Comparison of ENCODE assay signal across 8 mouse cellular contexts in the genomic region with DNA sequence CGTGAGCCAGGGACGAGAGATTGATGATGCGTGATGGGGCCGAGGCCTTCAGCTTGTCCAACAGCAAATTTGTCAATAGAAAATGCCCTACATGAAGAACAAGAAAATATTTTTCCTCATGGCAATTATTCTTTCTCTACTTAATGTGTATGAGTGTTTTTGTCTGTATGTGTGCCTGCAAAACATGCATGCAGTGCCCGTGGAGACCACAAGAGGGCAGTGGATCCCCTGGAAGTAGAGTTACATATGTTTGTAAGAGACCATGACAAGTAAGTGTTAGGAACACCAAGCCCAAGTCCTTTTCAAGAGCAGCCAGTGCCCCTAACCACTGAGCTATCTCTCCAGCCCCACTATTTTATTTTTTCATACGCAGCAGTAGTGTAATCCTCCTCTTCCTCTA. TPM values are rescaled to one million over a fixed set of nuclear protein-coding genes. Genes with fewer than 3 reads are reported as not detected.
A peak's percentile ranks its signal among the peaks of the same experiment; 100 is the strongest.
DNase-seq lines count a peak whose midpoint lies in the region; TF ChIP-seq lines count a peak whose summit lies in the region.

No protein-coding gene starts in this region.

- TF ChIP-seq POLR2A in cerebellum, adult 2 months (IDR thresholded peaks at IDR 0.05; ENCODE audit: borderline replicate concordance, insufficient read depth, low read length), result no peak
- TF ChIP-seq POLR2A in bone marrow, adult 2 months (IDR thresholded peaks at IDR 0.05; ENCODE audit: borderline replicate concordance, control insufficient read depth, low read depth, low read length), result no peak

- peak; percentile 26 to 46 for DNase-seq in cerebellum, adult 2 months
- DNase-seq in cerebellum, adult 11-12 months, result no peak
- DNase-seq in CD4-positive, CD25-positive, alpha-beta regulatory T cell, adult 2 months (ENCODE audit: low read depth, low spot score), result peak; percentile 84
- DNase-seq in gastrocnemius, adult 2 months, result peak; percentile 68
- peak in 1 of 2 experiments; percentile 63 for DNase-seq in layer of hippocampus, adult 2 months (ENCODE audit: low spot score in 2 of 2)
- DNase-seq in lung, postnatal 36 days, result peak; percentile 93
- peak; percentile 43 to 58 for DNase-seq in spleen, postnatal 36 days (ENCODE audit: low spot score in 2 of 2)

- peak; percentile 73 for TF ChIP-seq CTCF in cerebellum, adult 2 months (IDR thresholded peaks at IDR 0.05; ENCODE audit: borderline replicate concordance, insufficient read depth, low read depth, low read length)
- peak; percentile 86 for TF ChIP-seq CTCF in bone marrow, adult 2 months (IDR thresholded peaks at IDR 0.05; ENCODE audit: control insufficient read depth, insufficient read depth, low read length)
- peak; percentile 81 for TF ChIP-seq CTCF in gastrocnemius, adult 2 months (IDR thresholded peaks at IDR 0.05)
- peak; percentile 84 for TF ChIP-seq CTCF in layer of hippocampus, adult 2 months (conservative IDR thresholded peaks at IDR 0.05)

- H3K4me3 ChIP-seq in cerebellum, adult 2 months (replicated peaks; ENCODE audit: insufficient read depth, low read depth, low read length), result no peak overlapping the region
- no peak overlapping the region for H3K4me3 ChIP-seq in bone marrow, adult 2 months (replicated peaks; ENCODE audit: control insufficient read depth, low read depth, low read length)
- no peak overlapping the region for H3K4me3 ChIP-seq in gastrocnemius, adult 2 months
- H3K4me3 ChIP-seq in layer of hippocampus, adult 2 months, result no peak overlapping the region

- no peaks in the 10 kb centered on the region for H3K4me1 ChIP-seq in cerebellum, adult 2 months (ENCODE audit: control insufficient read depth, insufficient read depth, low read length)
- H3K4me1 ChIP-seq in bone marrow, adult 2 months (ENCODE audit: control insufficient read depth, insufficient read depth, low read length), result no peaks in the 10 kb centered on the region

- H3K27ac ChIP-seq in cerebellum, adult 2 months (ENCODE audit: insufficient read depth, low read length), result no peak overlapping the region
- no peak overlapping the region for H3K27ac ChIP-seq in bone marrow, adult 2 months (ENCODE audit: control insufficient read depth, insufficient read depth, low read depth, low read length, poor library complexity)
- H3K27ac ChIP-seq in gastrocnemius, adult 2 months, result no peak overlapping the region
- no peak overlapping the region for H3K27ac ChIP-seq in layer of hippocampus, adult 2 months

- 80% methylated on average over 6 of the region's 6 CpGs for WGBS in cerebellum, adult 2 months
- WGBS in bone marrow, adult 2 months, result 76% methylated on average over 6 of the region's 6 CpGs

- H3K27me3 ChIP-seq in cerebellum, adult 2 months (ENCODE audit: control insufficient read depth, insufficient read depth, low read length), result no peaks in the 10 kb centered on the region

- intact Hi-C loops in gastrocnemius, adult 2 months (cut with DNase I), result loop anchor here (2.0 to 10.0 kb wide), 2 partner anchors 39 to 727 kb away; a partner anchor contains a TSS

RNA-seq across cellular contexts. Expression of a gene that starts 13.9 kb away (rescaled TPM):
- 32.7 and 33.0 TPM in 2 replicates for polyA plus RNA-seq in cerebellum, adult 2 months (2012; rRNA removed)
- polyA plus RNA-seq in bone marrow, adult 2 months (2011; ENCODE audit: insufficient read depth, insufficient read length, low replicate concordance, missing spikeins), result 3.6 and 6.9 TPM in 2 replicates
- total RNA-seq in gastrocnemius, adult 2 months (2021), result 10 to 100 TPM; 12.1 to 17.2 TPM
- total RNA-seq in layer of hippocampus, adult 2 months (2021), result 10 to 100 TPM; 25.2 to 28.4 TPM

RNA-seq across cellular contexts. Expression of a gene that starts 28.9 kb away (rescaled TPM):
- polyA plus RNA-seq in cerebellum, adult 2 months (2012; rRNA removed), result 10.6 and 20.6 TPM in 2 replicates
- polyA plus RNA-seq in bone marrow, adult 2 months (2011; ENCODE audit: insufficient read depth, insufficient read length, low replicate concordance, missing spikeins), result 7.3 and 16.5 TPM in 2 replicates
- 1 to 10 TPM; 1.5 to 3.7 TPM for total RNA-seq in gastrocnemius, adult 2 months (2021)
- 1 to 10 TPM; 7.8 to 8.9 TPM for total RNA-seq in layer of hippocampus, adult 2 months (2021)

RNA-seq across cellular contexts. Expression of a gene that starts 34.0 kb away (rescaled TPM):
- polyA plus RNA-seq in cerebellum, adult 2 months (2012; rRNA removed), result not detected in 2 replicates
- 5.6 and 19.0 TPM in 2 replicates for polyA plus RNA-seq in bone marrow, adult 2 months (2011; ENCODE audit: insufficient read depth, insufficient read length, low replicate concordance, missing spikeins)
- not detected for total RNA-seq in gastrocnemius, adult 2 months (2021)
- not detected for total RNA-seq in layer of hippocampus, adult 2 months (2021)
